Comparison of ENCODE assay signal across 8 mouse cellular contexts in the genomic region with DNA sequence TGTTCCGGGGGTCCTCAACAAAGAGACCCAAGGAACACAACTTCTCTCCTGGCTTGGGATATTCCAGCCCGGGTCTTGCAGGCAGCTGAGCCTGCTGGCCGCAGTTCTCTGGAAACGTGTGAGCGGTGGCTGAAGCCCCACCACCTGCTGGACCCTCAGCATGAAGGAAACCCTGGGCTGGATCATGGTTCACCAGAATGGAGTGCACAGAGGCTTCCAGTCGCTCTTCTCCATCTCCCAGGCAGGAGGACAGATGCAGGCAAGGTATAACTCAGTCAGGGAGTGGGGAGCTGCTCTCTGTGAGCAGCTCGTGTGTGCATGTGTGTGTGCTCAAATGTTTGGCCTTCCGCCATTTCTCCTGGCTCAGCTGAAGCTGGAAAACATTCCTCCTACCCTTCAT. TPM values are rescaled to one million over a fixed set of nuclear protein-coding genes. Genes with fewer than 3 reads are reported as not detected.
DNase-seq lines count a peak whose midpoint lies in the region; ATAC-seq and TF ChIP-seq lines count a peak whose summit lies in the region.

No protein-coding gene starts in this region.

- 10% methylated on average over 8 of the region's 8 CpGs for WGBS in hindbrain, embryonic 15.5 days

- peak overlapping the region; percentile 18 for H3K4me2 ChIP-seq in hindbrain, embryonic 15.5 days

- DNase-seq in NIH3T3 (ENCODE audit: low read depth): peak; percentile 80
- DNase-seq in cerebellum, postnatal 14 days: peak; percentile 95
- DNase-seq in gastrocnemius, adult 2 months: peak; percentile 84
- DNase-seq in layer of hippocampus, postnatal 36 days: peak; percentile 74
- peak; percentile 83 for DNase-seq in right cerebral cortex, postnatal 14 days
- DNase-seq in natural killer cell, adult 2 months (ENCODE audit: low spot score in 2 of 2): no peak

- no peak overlapping the region for H3K9ac ChIP-seq in hindbrain, embryonic 15.5 days

- TF ChIP-seq CTCF in gastrocnemius, adult 2 months (IDR thresholded peaks at IDR 0.05): no peak

- H3K27me3 ChIP-seq in hindbrain, embryonic 15.5 days: no peaks in the 10 kb centered on the region

- ATAC-seq in hindbrain, embryonic 15.5 days (ENCODE audit: low FRiP score, low read depth): peak; percentile 49
- ATAC-seq in megakaryocyte progenitor cell, adult 5-6 weeks (replicated peaks; ENCODE audit: poor library complexity): peak; percentile 92

- no peak overlapping the region for H3K4me3 ChIP-seq in gastrocnemius, adult 2 months
- H3K4me3 ChIP-seq in hindbrain, embryonic 15.5 days: no peak overlapping the region

- H3K4me1 ChIP-seq in hindbrain, embryonic 15.5 days (replicated peaks): peaks cover 99% of the 10 kb centered on the region

- no peaks in the 10 kb centered on the region for H3K36me3 ChIP-seq in hindbrain, embryonic 15.5 days

- H3K9me3 ChIP-seq in hindbrain, embryonic 15.5 days: no peaks in the 10 kb centered on the region

- H3K27ac ChIP-seq in gastrocnemius, adult 2 months: no peak overlapping the region
- peak overlapping the region; percentile 61 for H3K27ac ChIP-seq in hindbrain, embryonic 15.5 days (replicated peaks)

- intact Hi-C loops in gastrocnemius, adult 2 months (cut with DNase I): no loop called here

RNA-seq across cellular contexts. Expression of gene Srcin1, which starts 7.3 kb away (rescaled TPM):
- 1 to 10 TPM in 1 of 2 experiments, under 1 TPM in 1; 0.61 to 1.2 TPM for total RNA-seq in gastrocnemius, adult 2 months (2021)
- 11.9 TPM in 2 replicates for polyA plus RNA-seq in hindbrain, embryonic 15.5 days (2015; fragmentation: Nextera tagmentation; extraction: Ambion mirVana)
- 100 to 1,000 TPM; 230 to 247 TPM for total RNA-seq in layer of hippocampus, postnatal 36 days (2021)
- 0.02 TPM in 1 of 2 replicates, not detected in the other for total RNA-seq in megakaryocyte progenitor cell, adult 5-6 weeks (2015)
- total RNA-seq in megakaryocyte progenitor cell, adult 5-6 weeks (2017): not detected in 2 replicates

Comparison
In these comparisons a context has a peak if more than half of its experiments do, and no peak if none do; other contexts are left out.
1. DNase-seq: peak in NIH3T3 (single experiment), cerebellum, postnatal 14 days (2 of 2), gastrocnemius, adult 2 months (single experiment), layer of hippocampus, postnatal 36 days (2 of 2) and right cerebral cortex, postnatal 14 days (single experiment); none in natural killer cell, adult 2 months (0 of 2).
2. RNA of gene Srcin1, which starts 7.3 kb away (total RNA-seq): 230 to 247 TPM in layer of hippocampus, postnatal 36 days; 0.61 to 1.2 TPM in gastrocnemius, adult 2 months and 0.02 TPM in megakaryocyte progenitor cell, adult 5-6 weeks; every median in the first group is over 100 times any median in the second.